Mouse (Mus musculus) small intestine, adult 2 months (tissue): Measurements from ENCODE around the gene Mrps18a.

ENCODE experiments used
- CTCF ChIP-seq: fragments of 200-500 bp; IDR thresholded peaks from 2 replicates; pipeline ENCODE4 v1.5.1; 2012; ENCODE audit warnings: low read depth, mild to moderate bottlenecking, control low read depth, inconsistent platforms, low read length, moderate library complexity, mixed read lengths; ENCODE audit not compliant: insufficient replicate concordance, insufficient read length; ENCODE audit errors: extremely low read depth
- POLR2A ChIP-seq: fragments of 200-500 bp; IDR thresholded peaks from 2 replicates; pipeline ENCODE4 v1.6.1; 2012; ENCODE audit warnings: low read depth, mild to moderate bottlenecking, control low read depth, inconsistent platforms, low read length, moderate library complexity

- no peak for TF ChIP-seq CTCF
- no peak for TF ChIP-seq POLR2A
These were observed 12.0 kb downstream of the Mrps18a start for GRCm38 (mm10) chr17:46122791-46123190.
